Mouse (Mus musculus) CH12F3 (cell line): ENCODE measurements around the gene Mfap1a.

Experiments
- in situ Hi-C: fragments of 300-500 bp; cut with MboI; formaldehyde crosslinking; loops from 2 replicates; pipeline ENCODE4 v1.14.3; 2020; ENCODE audit warnings: low sequenced_read_pairs

Gene Mfap1a

DNA sequence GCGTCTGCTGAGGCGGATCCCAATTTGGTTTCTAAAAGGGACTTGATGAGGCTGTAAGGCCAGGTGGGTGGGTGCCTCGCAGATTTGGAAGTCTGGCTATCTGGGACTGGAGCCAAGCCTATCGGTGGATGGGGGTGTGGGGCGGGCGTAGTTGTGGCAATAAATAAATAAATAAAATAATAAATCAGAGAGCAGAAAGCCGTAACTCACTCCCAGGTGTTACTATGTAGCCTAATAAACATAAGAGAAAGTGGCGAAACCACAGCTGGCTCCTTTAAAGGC is 63.5 kb downstream of the Mfap1a start:
- in situ Hi-C loops: no loop called here

DNA sequence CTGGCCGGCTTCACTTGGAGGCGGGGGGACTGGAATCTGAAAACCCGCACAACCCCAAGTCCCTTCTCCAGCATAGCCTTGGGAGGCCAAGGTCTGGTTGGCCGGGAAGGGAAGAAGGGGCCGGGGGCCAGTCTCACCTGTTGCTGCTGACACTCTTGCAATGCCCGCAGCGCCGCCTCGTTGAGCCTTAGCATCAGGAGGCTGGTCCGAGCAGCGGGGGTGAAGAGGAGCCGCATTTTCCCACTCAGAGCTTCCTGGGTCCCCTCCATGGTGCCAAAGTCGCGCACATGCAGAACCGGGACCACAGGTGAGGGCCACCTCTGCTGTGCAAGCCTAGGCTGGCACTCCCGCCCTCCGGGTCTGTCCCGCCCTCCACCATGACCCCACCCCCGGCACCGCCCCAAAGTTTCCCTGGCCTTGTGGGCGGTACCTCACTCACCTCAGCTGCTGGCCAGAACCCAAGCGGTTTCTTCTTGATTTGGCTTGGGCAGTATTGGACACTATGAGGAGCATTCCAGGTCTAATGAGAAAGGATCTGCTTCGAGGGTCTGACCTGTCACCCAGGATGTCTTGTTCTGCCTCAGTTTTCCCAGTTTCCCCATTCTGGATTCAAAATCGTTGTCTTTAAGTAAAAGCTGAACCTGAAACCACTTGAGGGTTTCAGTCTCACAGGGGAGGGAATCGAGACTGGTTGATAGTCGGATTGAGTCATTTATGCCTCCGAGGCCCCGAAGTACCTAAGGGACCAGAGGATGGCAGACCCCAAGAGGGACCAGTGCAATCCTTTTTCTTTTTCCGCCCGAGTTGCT is 64.0 kb downstream of the Mfap1a start:
- in situ Hi-C loops: no loop called here
